Mouse (Mus musculus): ENCODE measurements at regions not wholly inside any gene's neighbourhood (a gene's known extent, or its start where the extent isn't known, plus 50 kb on each side); places are given as distances from the start of the nearest gene placed in this dataset.

- CTCF ChIA-PET, result no interaction called here
These were observed 146.4 kb downstream of the Fndc1 start for GRCm38 (mm10) chr17:7680658-7681057.

GRCm38 (mm10) chr17:7679786-7680185 lies 147.3 kb downstream of the Fndc1 start:
- CTCF ChIA-PET, result no interaction called here

DNA sequence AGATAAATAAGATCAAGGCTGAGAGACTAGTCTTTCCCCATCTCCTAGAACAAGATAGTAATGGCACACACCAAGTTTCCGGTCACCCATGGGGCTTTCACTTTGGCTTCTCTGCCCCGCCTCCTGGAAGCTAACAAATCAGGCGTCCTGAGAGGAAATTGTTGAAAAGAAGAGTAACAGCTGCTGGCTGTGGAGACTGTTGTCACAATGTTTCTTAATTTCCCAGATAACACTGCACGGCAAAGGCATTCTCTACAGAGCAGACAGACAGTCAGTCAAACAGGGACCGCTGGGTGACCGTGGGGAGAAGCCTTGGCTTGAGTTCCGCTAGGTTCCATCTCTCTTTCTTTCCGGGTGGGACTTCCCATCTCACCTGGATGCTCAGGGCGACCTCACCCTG lies 148.2 kb downstream of the Fndc1 start:
- CTCF ChIA-PET, result no interaction called here

- CTCF ChIA-PET, result no interaction called here
These were observed 149.3 kb downstream of the Fndc1 start for GRCm38 (mm10) chr17:7677796-7678195.

DNA sequence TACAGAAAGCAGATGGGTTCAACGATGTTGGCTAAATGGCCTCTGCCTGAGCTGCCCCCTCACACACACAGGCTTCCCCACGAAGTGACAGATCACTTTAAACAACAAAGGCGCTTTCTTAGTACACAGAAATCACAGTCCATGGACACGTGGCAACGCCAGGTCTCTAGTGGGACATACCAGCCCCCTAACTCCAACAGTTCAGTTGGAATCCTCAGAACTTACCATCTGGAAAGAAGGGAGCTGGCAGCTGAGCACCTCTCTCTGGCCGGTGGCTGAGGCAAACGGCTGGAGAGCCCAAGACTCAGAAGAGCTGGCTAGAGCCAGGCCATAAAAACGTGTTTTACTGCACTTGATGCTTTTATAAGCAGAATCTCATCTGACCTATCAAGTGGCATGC lies 149.8 kb downstream of the Fndc1 start:
- CTCF ChIA-PET, result no interaction called here

DNA sequence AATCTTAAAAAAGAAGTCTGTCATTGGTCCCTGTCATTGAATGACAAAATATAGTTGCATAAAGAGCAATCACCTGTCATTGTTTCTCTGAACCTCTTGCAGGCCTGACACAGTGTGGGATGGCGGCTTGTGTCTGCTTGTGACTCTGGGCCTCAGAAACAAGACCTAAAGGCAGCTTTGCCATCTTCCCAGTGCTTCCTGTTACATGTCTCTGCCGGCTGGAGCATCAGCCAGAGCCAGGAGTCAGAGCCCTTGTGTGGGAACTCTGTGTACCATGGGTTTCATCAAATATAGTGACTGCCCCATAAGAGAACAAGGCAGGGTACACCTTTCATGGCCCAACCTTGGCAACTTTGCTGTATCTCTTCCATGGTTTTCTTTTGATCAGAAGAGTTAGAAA lies 150.3 kb downstream of the Fndc1 start:
- CTCF ChIA-PET, result no interaction called here

GRCm38 (mm10) chr17:7674511-7674910 lies 152.6 kb downstream of the Fndc1 start:
- CTCF ChIA-PET, result no interaction called here

GRCm38 (mm10) chr17:7667826-7668225 lies 159.3 kb downstream of the Fndc1 start:
- CTCF ChIA-PET, result no interaction called here

DNA sequence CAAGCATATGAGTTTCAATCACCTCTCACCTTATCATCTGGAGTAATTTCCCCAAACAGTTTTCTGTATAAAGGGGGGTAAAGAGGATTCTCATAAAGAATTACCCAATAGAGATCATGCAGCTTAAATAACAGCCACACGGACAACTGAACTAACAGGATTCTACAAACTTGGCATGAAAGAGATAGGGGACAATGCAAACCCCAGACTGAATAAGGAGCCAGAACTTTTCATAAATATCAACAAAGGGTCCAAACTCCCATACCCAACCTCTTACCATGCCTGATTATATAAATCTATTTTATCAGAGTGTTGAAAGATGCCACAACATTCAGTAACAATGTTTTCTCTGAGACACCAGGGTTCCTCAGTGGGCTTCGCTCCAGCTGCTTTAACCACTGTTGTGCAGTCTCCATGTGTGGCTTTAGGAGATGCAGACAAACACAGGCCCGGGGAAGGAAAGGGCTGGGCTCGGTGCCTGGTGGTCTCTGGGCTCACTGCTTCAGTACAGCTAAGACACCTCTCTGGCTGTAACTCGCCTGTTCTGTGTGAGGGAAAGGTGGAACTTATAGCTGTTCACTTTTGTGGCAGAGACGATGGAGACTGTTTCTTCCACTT lies 160.2 kb downstream of the Fndc1 start:
- CTCF ChIA-PET, result no interaction called here

DNA sequence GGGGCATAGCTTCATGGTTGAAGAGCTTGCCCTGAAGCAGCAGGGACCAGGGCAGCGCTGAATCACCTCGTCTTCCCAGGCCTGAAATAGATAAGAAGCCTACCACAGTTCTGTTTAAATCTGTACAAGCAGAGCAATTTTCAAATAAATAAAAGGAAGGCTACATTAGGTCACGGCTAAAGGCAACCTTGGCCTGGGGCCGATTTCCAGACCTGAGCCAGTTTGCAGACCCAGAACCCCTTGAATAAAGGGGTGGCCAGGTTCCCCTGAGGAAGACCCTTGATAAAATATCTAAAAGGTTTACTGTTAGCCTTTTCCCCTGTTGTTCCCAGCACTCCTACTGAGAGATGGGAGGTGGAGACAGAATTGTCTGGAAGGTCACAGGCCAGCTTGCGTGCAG lies 160.9 kb downstream of the Fndc1 start:
- CTCF ChIA-PET, result interaction anchor here (0.7 kb wide), 1 partner anchor 774 kb away, joined by 4 read pairs; no protein-coding TSS in a partner anchor

DNA sequence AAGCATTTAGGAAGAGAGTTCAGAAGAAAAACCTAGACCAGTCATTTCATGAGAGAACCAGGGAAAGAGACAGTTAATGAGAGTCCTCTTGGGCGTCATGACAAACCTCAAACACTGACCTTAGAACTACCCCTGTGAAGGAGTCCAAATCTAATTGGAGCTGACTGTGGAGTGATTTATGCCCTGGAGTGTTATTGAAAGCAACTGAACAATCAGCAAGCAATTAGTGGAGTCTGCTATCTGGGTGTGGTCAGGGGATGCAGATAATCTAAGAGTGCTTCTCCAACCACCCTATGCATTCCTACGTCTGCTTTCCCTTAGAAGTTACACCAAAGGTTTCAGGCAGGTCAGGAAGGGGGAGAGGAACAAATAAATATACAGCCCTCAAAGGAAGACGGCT lies 161.4 kb downstream of the Fndc1 start:
- CTCF ChIA-PET, result interaction anchor here (0.7 kb wide), 1 partner anchor 774 kb away, joined by 4 read pairs; no protein-coding TSS in a partner anchor

- CTCF ChIA-PET, result no interaction called here
These were observed 162.9 kb downstream of the Fndc1 start for GRCm38 (mm10) chr17:7663896-7664880.

DNA sequence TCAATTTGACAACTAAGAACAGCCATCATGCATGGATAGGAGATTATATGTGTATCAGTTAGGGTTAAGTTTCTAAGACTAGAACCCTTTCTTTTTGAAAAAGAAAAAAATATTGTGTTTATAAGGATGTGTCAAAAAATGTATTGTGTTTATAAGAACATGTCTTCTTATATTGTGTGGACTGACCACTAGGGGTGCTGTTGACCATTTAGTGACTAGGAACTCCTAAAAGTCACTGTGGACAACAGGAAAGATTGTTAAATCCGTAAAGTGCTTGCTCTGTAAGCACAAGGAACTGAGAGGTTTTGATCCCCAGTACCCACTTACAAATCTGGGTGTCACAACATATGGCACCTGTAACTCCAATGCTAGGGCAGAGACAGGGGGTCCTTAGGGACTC lies 170.6 kb downstream of the Fndc1 start:
- CTCF ChIA-PET, result no interaction called here

GRCm38 (mm10) chr17:7655966-7656365 lies 171.1 kb downstream of the Fndc1 start:
- CTCF ChIA-PET, result no interaction called here

DNA sequence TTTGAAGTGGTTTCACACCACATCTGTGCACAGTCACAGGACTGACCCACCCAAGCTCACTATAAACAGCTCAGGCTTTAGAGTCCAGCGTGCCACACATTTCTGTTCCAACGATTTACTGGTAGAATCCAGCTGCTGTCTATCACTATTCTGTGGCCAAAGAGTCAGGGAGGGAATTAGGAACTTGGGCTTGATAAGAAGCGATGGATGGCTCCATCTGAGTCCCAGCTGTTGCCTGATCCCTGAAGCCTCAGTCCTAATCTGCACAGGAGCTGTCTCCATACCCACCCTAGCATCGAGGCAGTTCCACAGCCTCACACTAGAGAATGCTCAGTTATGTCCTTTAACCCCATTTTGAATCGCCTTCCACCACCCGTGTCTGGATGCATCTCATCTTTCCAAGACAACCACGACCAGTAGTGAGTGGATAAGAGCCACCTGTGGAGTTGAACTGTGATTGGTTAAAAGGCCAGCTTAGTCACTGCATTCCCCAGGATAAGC lies 173.0 kb downstream of the Fndc1 start:
- CTCF ChIA-PET, result no interaction called here

DNA sequence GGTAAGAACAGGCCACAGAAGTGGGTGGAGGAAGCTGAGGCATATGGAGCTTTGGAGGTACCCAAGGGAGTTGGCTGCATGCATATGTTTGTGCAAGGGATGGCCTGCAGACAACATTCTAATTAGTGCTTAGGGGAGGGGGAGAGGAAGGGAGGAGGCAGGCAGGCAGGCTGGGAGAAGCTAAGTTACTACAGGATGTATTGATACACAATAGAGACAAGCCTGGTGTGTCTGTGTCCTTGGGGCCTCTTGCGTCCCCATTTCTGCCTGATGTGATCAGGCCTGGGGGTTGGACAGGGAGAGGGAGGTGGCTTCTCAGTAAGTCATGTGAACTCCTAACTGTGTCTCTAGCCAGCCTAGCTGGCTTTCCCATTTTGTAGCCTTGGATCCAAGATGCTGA lies 175.1 kb downstream of the Fndc1 start:
- CTCF ChIA-PET, result no interaction called here

DNA sequence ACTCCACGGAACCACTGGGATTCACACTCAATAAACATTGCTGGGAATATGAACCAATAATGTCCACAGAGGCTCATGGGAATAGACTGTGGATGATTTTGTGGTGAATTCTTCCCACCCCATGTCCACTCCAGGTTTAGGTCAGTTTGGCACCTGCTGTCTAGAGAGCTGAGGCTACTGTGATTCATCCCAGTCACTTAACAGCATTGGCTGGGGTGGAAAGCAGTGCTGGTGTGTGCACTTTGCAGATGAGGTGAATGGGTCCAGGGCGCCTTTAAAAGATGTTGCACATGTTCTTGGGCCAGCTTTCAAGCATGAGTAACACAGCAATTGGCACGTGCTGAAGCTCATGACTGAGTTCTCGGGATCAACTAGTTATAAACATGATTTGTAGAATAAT lies 176.7 kb downstream of the Fndc1 start:
- CTCF ChIA-PET, result no interaction called here

DNA sequence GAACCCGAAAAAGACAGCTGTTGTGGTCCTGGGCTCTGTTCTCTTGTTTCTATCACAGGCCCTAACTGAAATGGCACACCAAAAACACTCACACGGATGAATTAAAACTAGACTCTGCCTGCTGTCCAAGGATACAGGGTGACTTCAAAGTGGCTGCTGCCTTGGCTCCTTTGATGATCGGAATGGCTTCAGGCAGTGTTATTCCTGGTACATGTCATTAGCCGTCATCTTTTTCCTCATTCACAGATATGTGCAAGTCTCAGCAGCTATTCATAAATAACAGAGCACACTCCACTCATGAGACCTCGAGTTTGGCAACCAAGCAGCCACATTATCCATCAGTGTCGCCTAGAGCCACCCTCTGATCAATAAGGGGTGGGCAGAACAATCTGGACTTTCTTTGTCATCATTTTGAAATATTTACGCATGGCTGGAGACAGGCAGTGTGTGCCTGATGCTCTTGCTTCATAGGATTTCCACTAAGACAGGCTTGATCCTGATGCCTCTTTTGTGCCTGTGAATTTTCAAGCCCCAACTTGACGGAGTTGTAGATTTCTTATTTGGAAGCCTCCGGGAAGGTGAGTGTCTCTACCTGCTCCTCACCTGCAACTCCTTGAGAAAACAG lies 182.1 kb downstream of the Fndc1 start:
- CTCF ChIA-PET, result no interaction called here

DNA sequence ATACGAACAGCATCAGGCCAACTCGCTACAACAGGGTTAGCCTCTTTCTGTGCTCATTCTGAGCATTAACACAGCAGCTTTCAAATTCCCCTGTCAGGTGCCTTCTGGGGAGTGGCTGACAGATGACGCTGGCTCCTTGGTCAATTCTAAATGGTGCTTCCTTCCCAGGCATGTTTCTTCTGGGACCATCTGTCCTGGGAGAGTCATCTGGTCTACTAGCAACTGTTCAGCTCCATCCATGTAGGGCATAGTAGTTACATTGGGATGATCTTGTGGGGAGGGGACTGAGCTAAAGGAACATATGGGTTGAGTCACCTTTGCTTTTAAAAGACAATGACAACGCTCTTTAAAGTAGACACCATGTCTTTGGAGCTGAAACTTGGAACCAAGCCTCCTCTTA lies 183.5 kb downstream of the Fndc1 start:
- CTCF ChIA-PET, result no interaction called here

DNA sequence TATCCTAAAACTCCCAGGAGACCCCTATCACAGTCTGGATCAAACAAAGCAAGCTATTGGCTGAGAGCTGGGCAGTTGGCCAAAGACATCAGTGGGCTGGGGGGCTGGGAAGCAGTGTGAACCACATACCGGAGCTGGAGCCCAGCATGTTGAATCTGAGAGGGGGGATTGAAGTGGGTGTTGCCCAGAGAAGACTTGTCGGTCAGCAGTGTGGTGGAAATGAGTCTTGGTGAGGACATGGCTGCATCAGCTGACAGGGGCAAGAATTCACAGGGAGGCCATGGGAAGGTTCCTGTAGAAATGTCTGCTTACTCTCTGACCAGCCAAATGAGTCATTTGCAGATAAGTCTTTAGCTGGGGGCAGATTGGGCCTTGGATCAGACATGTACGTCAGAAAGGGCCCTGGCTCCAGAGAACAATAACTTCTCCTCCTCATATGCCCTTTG lies 184.6 kb downstream of the Fndc1 start:
- CTCF ChIA-PET, result no interaction called here

GRCm38 (mm10) chr17:7634291-7634664 lies 192.8 kb downstream of the Fndc1 start:
- CTCF ChIA-PET, result no interaction called here

GRCm38 (mm10) chr17:7633382-7634290 lies 193.5 kb downstream of the Fndc1 start:
- CTCF ChIA-PET, result no interaction called here
